Mouse (Mus musculus): Measurements from ENCODE around the gene Srrm4. TPM values are rescaled to one million over a fixed set of nuclear protein-coding genes. Genes with fewer than 3 reads are reported as not detected.

Srrm4 gene
- polyA plus RNA-seq, 1 experiment = not detected

DNA sequence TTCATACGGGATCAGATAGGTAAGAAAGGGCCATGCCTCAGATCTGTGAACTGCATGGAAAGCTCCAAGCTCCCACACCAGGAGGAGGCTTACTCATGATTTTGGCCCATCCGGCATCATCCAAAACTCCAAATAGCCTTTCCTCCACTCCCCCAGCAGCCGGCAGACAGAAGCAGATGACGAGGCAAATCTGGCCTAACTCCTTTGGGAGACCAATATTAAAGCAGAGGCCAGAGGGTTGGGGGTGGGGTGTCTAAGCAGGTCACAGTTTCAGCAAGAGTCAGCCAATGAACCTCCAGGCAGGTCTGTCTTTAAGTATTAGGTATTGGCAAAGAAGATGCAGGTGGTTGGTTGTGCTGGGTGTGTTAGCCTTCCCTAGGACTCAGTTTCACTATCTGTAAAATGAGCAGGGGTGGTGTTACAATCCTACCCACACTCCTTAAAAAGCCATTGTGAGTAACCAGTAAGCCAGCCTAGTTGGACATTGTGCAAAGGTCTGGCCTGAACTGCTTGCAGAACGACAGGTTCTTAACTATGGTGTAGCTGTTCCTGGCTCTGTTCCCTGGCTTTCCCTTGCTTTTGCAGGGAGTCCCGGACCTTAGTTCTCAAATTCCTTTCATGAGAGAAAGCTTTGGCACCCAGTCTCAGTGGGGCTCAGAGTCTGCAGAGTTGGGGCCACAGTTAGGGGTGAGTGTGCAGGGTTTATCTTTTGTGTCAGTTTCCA lies 172.1 kb downstream of the Srrm4 start:
- WGBS = 81% methylated on average over 6 of the region's 6 CpGs
- DNase-seq (ENCODE audit: low read depth in 1 of 2, low spot score in 2 of 2) = no peak
- Histone ChIP-seq H3K4me3 (ENCODE audit: extremely low read depth, insufficient read depth, insufficient read length) (no peak overlapping the region), H3K27ac (ENCODE audit: insufficient read depth, low read length) (no peak overlapping the region), H3K27me3 (ENCODE audit: control insufficient read depth, insufficient read depth, low read length) (no peaks in the 10 kb centered on the region), H3K36me3 (ENCODE audit: control insufficient read depth, insufficient read depth, low read length) (no peaks in the 10 kb centered on the region), H3K4me1 (ENCODE audit: control insufficient read depth, insufficient read depth, insufficient read length) (no peaks in the 10 kb centered on the region)
- no peak for TF ChIP-seq POLR2A (IDR thresholded peaks at IDR 0.05; ENCODE audit: low read depth, low read length)
- TF ChIP-seq CTCF (IDR thresholded peaks at IDR 0.05; ENCODE audit: extremely low read depth, insufficient read depth, insufficient read length, insufficient replicate concordance) = no peak

DNA sequence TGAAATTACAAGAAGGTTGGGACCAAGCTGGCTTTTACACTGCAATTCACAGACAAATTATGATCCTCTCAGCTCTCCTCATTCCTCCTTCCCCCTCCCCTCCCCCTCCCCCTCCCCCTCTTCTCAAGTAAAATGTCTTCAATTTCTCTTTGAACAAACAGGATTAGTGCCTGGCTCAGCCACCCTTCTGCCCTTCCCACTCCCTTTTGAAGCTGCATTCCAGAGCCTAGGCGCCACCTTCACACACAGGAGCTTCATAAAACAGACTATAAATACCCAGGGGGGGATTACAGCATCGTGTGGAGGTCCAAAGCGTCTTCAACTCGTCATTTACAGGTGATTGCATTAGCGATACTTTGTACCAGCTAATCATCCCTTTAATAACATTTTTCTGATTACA lies 175.4 kb downstream of the Srrm4 start:
- no peak overlapping the region for H3K4me3 ChIP-seq (ENCODE audit: extremely low read depth, insufficient read depth, insufficient read length)
- DNase-seq (ENCODE audit: low read depth in 1 of 2, low spot score in 2 of 2) = no peak
- TF ChIP-seq CTCF (IDR thresholded peaks at IDR 0.05; ENCODE audit: extremely low read depth, insufficient read depth, insufficient read length, insufficient replicate concordance) (no peak), POLR2A (IDR thresholded peaks at IDR 0.05; ENCODE audit: low read depth, low read length) (no peak)
- no peaks in the 10 kb centered on the region for H3K36me3 ChIP-seq (ENCODE audit: control insufficient read depth, insufficient read depth, low read length)
- 73% methylated on average over 5 of the region's 5 CpGs for WGBS
- H3K4me1 ChIP-seq (ENCODE audit: control insufficient read depth, insufficient read depth, insufficient read length) = no peaks in the 10 kb centered on the region
- H3K27ac ChIP-seq (ENCODE audit: insufficient read depth, low read length) = no peak overlapping the region
- H3K27me3 ChIP-seq (ENCODE audit: control insufficient read depth, insufficient read depth, low read length) = no peaks in the 10 kb centered on the region

GRCm38 (mm10) chr5:116409689-116410590 lies 181.7 kb downstream of the Srrm4 start:
- H3K27me3 ChIP-seq (ENCODE audit: control insufficient read depth, insufficient read depth, low read length) = no peaks in the 10 kb centered on the region
- WGBS = 27% methylated on average over 16 of the region's 16 CpGs
- no peaks in the 10 kb centered on the region for H3K36me3 ChIP-seq (ENCODE audit: control insufficient read depth, insufficient read depth, low read length)
- no peak overlapping the region for H3K4me3 ChIP-seq (ENCODE audit: extremely low read depth, insufficient read depth, insufficient read length)
- H3K27ac ChIP-seq (ENCODE audit: insufficient read depth, low read length) = no peak overlapping the region
- H3K4me1 ChIP-seq (ENCODE audit: control insufficient read depth, insufficient read depth, insufficient read length) = no peaks in the 10 kb centered on the region
- TF ChIP-seq POLR2A (IDR thresholded peaks at IDR 0.05; ENCODE audit: low read depth, low read length) = no peak
- TF ChIP-seq CTCF (IDR thresholded peaks at IDR 0.05; ENCODE audit: extremely low read depth, insufficient read depth, insufficient read length, insufficient replicate concordance) = no peak
- no peak for DNase-seq (ENCODE audit: low read depth in 1 of 2, low spot score in 2 of 2)

DNA sequence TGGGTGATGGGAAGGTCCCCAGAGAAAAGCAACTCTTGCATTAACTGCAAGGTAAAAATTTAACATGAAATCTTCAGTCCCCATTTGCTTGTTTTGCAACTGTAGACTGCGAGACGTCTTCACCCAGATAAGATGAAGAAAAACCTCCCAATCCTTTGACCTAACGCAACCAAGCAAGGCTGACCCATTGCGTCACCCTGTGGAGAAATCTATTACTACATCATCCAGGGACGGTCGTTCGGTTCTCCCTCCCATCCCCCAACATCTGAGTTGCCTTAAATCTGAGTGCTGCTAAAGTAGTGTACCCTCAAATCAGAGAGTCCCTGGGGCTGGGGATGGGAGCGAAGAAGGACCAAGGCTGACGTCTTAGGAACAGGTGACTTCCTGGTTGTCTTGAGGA lies 182.7 kb downstream of the Srrm4 start:
- Histone ChIP-seq H3K36me3 (ENCODE audit: control insufficient read depth, insufficient read depth, low read length) (no peaks in the 10 kb centered on the region), H3K27me3 (ENCODE audit: control insufficient read depth, insufficient read depth, low read length) (no peaks in the 10 kb centered on the region), H3K27ac (ENCODE audit: insufficient read depth, low read length) (no peak overlapping the region), H3K4me1 (ENCODE audit: control insufficient read depth, insufficient read depth, insufficient read length) (no peaks in the 10 kb centered on the region), H3K4me3 (ENCODE audit: extremely low read depth, insufficient read depth, insufficient read length) (no peak overlapping the region)
- DNase-seq (ENCODE audit: low read depth in 1 of 2, low spot score in 2 of 2) = no peak
- WGBS = 78% methylated on average over 9 of the region's 9 CpGs
- TF ChIP-seq CTCF (IDR thresholded peaks at IDR 0.05; ENCODE audit: extremely low read depth, insufficient read depth, insufficient read length, insufficient replicate concordance) (no peak), POLR2A (IDR thresholded peaks at IDR 0.05; ENCODE audit: low read depth, low read length) (no peak)

DNA sequence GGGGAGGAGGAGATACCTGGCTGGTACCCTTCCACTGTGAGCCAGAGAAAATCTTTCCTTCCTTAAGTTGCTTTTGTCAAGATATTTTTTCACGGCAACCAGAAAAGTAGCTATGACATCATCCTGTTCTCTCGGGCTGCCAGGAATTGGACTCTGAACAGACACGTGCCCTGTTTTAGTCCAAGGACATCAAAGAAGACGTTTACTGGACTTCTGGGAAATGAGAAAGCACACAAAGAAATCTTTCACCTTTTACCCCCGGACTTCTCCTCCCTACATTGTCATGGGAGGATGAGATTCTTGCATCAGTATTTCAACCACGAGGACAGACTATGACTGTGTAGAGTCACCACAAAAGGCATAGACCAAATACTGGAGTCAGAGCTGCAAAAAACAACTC lies 183.7 kb downstream of the Srrm4 start:
- DNase-seq (ENCODE audit: low read depth in 1 of 2, low spot score in 2 of 2) = no peak
- Histone ChIP-seq H3K27ac (ENCODE audit: insufficient read depth, low read length) (no peak overlapping the region), H3K4me1 (ENCODE audit: control insufficient read depth, insufficient read depth, insufficient read length) (no peaks in the 10 kb centered on the region), H3K27me3 (ENCODE audit: control insufficient read depth, insufficient read depth, low read length) (no peaks in the 10 kb centered on the region), H3K4me3 (ENCODE audit: extremely low read depth, insufficient read depth, insufficient read length) (no peak overlapping the region), H3K36me3 (ENCODE audit: control insufficient read depth, insufficient read depth, low read length) (no peaks in the 10 kb centered on the region)
- 37% methylated on average over 6 of the region's 6 CpGs for WGBS
- TF ChIP-seq CTCF (IDR thresholded peaks at IDR 0.05; ENCODE audit: extremely low read depth, insufficient read depth, insufficient read length, insufficient replicate concordance) (no peak), POLR2A (IDR thresholded peaks at IDR 0.05; ENCODE audit: low read depth, low read length) (no peak)

DNA sequence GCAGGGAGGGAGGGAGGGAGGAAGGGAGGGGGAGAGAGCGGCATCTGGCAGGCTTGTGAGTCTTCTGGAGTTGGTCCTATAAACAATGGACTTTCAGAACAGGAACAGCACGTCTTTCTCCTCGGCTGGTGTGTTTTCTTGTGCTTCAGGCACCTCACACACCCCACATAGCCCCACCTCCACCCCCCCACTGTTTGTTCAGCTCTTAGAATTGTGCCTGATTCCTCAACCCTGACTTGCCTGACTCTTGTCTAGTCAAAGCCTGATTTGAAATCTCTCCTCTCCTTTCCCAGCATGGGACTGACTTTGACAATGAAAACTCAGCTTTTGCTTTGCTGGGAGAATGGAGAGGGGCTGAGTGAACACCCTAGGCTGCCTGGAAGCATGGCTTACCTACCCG lies 184.3 kb downstream of the Srrm4 start:
- Histone ChIP-seq H3K27me3 (ENCODE audit: control insufficient read depth, insufficient read depth, low read length) (no peaks in the 10 kb centered on the region), H3K27ac (ENCODE audit: insufficient read depth, low read length) (no peak overlapping the region), H3K4me3 (ENCODE audit: extremely low read depth, insufficient read depth, insufficient read length) (no peak overlapping the region), H3K4me1 (ENCODE audit: control insufficient read depth, insufficient read depth, insufficient read length) (no peaks in the 10 kb centered on the region), H3K36me3 (ENCODE audit: control insufficient read depth, insufficient read depth, low read length) (no peaks in the 10 kb centered on the region)
- WGBS = 38% methylated on average over 4 of the region's 4 CpGs
- DNase-seq (ENCODE audit: low read depth in 1 of 2, low spot score in 2 of 2) = no peak
- no peak for TF ChIP-seq CTCF (IDR thresholded peaks at IDR 0.05; ENCODE audit: extremely low read depth, insufficient read depth, insufficient read length, insufficient replicate concordance)
- no peak for TF ChIP-seq POLR2A (IDR thresholded peaks at IDR 0.05; ENCODE audit: low read depth, low read length)
